Mouse (Mus musculus): ENCODE results near the gene Tmem131l. TPM values are rescaled to one million over a fixed set of nuclear protein-coding genes. Genes with fewer than 3 reads are reported as not detected.
"Not testable (repeated sequence)": the region's sequence is repeated elsewhere in the genome, so short reads cannot be mapped to it uniquely, and the experiment has no call there.

The Tmem131l gene
- polyA plus RNA-seq, 1 experiment: 9.8 TPM

DNA sequence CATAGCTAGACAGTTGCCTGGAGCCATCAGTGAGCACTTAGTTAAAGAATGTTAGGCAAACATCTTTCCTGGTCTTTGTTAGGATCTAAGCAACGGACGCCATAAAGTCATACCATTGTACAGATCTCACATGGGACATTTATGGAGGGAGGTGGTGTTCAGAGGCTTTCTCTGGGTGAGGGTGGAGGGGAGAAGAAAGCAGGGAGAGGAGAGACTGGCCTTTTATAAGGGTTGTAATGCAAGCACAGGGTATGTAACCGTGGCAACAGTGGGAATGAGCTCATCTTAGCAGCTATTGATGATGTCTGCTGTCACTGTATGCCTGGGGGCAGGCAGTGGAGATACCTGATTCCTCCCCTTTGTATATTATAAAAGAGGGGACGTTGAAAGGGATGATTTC lies 163.7 kb downstream of the Tmem131l start:
- Histone ChIP-seq H3K36me3 (ENCODE audit: control insufficient read depth, insufficient read depth, low read length) (no peaks in the 10 kb centered on the region), H3K4me1 (ENCODE audit: control insufficient read depth, insufficient read depth, low read length) (no peaks in the 10 kb centered on the region), H3K4me3 (ENCODE audit: insufficient read depth, low read depth, low read length) (no peak overlapping the region), H3K27ac (ENCODE audit: insufficient read depth, low read depth, low read length) (no peak overlapping the region), H3K27me3 (replicated peaks; ENCODE audit: control insufficient read depth, insufficient read depth, low read length) (no peaks in the 10 kb centered on the region)
- TF ChIP-seq POLR2A (IDR thresholded peaks at IDR 0.05; ENCODE audit: low read depth, low read length): no peak
- no peak for TF ChIP-seq CTCF (conservative IDR thresholded peaks at IDR 0.05; ENCODE audit: insufficient read depth, insufficient read length, low read depth, low read length)
- DNase-seq: no peak
- 83% methylated on average over 4 of the region's 4 CpGs for WGBS

GRCm38 (mm10) chr3:83875078-83875477 lies 164.9 kb downstream of the Tmem131l start:
- H3K27ac ChIP-seq (ENCODE audit: insufficient read depth, low read depth, low read length); DNase-seq; H3K36me3 ChIP-seq (ENCODE audit: control insufficient read depth, insufficient read depth, low read length); H3K4me3 ChIP-seq (ENCODE audit: insufficient read depth, low read depth, low read length); H3K27me3 ChIP-seq (replicated peaks; ENCODE audit: control insufficient read depth, insufficient read depth, low read length); H3K4me1 ChIP-seq (ENCODE audit: control insufficient read depth, insufficient read depth, low read length): not testable (repeated sequence)
- WGBS: 91% methylated on average over 2 of the region's 2 CpGs

DNA sequence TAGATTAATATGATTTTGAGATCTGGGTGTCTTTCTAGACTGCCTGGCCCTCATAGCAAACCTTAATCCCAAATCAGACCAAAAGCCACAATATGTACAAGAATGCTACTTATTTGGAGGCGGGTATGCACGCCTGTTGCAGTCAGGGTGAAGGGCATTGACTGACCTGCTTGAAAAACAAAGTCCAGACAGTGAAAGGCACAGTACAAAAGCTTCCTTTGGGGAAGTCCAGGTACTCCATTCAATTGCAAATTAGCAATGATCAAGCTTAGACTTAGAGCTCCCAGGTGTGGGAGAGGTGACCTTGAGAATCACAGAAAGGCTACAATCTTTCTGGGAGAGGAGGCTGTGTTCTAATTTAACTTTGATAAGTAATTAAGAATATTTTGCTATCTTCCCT lies 167.1 kb downstream of the Tmem131l start:
- not testable (repeated sequence) for H3K36me3 ChIP-seq (ENCODE audit: control insufficient read depth, insufficient read depth, low read length); H3K27ac ChIP-seq (ENCODE audit: insufficient read depth, low read depth, low read length); H3K4me1 ChIP-seq (ENCODE audit: control insufficient read depth, insufficient read depth, low read length); H3K27me3 ChIP-seq (replicated peaks; ENCODE audit: control insufficient read depth, insufficient read depth, low read length); DNase-seq; H3K4me3 ChIP-seq (ENCODE audit: insufficient read depth, low read depth, low read length)
- WGBS: 94% methylated on average over 2 of the region's 2 CpGs

DNA sequence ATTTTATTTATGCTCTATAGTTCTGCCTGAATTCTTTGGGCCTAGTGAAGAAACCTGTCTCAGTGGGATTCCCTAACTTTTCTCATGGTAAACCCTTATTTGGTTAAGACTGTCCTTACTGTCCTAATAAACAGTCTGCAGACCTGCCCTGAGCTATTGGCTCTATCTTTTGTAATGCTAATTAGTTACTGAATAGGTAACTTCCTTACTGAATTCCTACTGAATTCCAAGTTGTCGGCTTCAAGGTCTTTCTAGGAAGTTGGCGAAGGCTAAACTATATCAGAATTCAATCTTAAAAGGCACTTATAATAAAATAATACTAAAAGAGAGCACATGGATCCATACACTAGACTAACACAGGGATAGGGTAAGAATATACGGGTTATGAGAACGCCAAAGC lies 168.0 kb downstream of the Tmem131l start:
- not testable (repeated sequence) for H3K4me3 ChIP-seq (ENCODE audit: insufficient read depth, low read depth, low read length); H3K36me3 ChIP-seq (ENCODE audit: control insufficient read depth, insufficient read depth, low read length); H3K27me3 ChIP-seq (replicated peaks; ENCODE audit: control insufficient read depth, insufficient read depth, low read length); H3K27ac ChIP-seq (ENCODE audit: insufficient read depth, low read depth, low read length); H3K4me1 ChIP-seq (ENCODE audit: control insufficient read depth, insufficient read depth, low read length); DNase-seq
- WGBS: 94% methylated on average over 4 of the region's 4 CpGs

DNA sequence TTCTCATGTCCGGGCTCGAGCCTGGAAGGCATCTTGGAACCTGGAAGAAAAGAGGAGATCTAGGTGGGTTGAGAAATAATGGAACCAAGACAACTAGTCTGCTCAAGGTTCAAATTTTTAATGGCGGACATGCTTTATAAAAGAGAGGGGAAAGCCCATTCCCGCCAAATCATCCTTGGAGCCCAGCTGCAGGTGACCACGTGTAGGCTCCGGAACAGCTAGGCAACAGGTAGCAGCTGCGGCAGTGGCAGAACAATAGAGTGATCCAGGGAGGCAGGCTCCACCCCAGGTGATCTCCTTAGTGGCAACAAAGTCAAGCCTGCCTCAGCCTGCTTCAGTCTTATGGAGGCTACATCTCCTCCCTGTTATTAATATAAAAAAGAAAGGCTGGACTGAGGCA lies 168.4 kb downstream of the Tmem131l start:
- 88% methylated on average over 7 of the region's 7 CpGs for WGBS
- DNase-seq; H3K4me1 ChIP-seq (ENCODE audit: control insufficient read depth, insufficient read depth, low read length); H3K27ac ChIP-seq (ENCODE audit: insufficient read depth, low read depth, low read length); H3K4me3 ChIP-seq (ENCODE audit: insufficient read depth, low read depth, low read length); H3K36me3 ChIP-seq (ENCODE audit: control insufficient read depth, insufficient read depth, low read length); H3K27me3 ChIP-seq (replicated peaks; ENCODE audit: control insufficient read depth, insufficient read depth, low read length): not testable (repeated sequence)

GRCm38 (mm10) chr3:83869776-83870175 lies 170.2 kb downstream of the Tmem131l start:
- no peak overlapping the region for H3K27ac ChIP-seq (ENCODE audit: insufficient read depth, low read depth, low read length)
- no peaks in the 10 kb centered on the region for H3K27me3 ChIP-seq (replicated peaks; ENCODE audit: control insufficient read depth, insufficient read depth, low read length)
- H3K4me1 ChIP-seq (ENCODE audit: control insufficient read depth, insufficient read depth, low read length): no peaks in the 10 kb centered on the region
- no peaks in the 10 kb centered on the region for H3K36me3 ChIP-seq (ENCODE audit: control insufficient read depth, insufficient read depth, low read length)
- no peak overlapping the region for H3K4me3 ChIP-seq (ENCODE audit: insufficient read depth, low read depth, low read length)
- TF ChIP-seq CTCF (conservative IDR thresholded peaks at IDR 0.05; ENCODE audit: insufficient read depth, insufficient read length, low read depth, low read length): no peak
- no peak for TF ChIP-seq POLR2A (IDR thresholded peaks at IDR 0.05; ENCODE audit: low read depth, low read length)
- no peak for DNase-seq
- 98% methylated on average over 2 of the region's 2 CpGs for WGBS

GRCm38 (mm10) chr3:83867026-83867425 lies 172.9 kb downstream of the Tmem131l start:
- not testable (repeated sequence) for H3K27ac ChIP-seq (ENCODE audit: insufficient read depth, low read depth, low read length); H3K36me3 ChIP-seq (ENCODE audit: control insufficient read depth, insufficient read depth, low read length); DNase-seq; H3K27me3 ChIP-seq (replicated peaks; ENCODE audit: control insufficient read depth, insufficient read depth, low read length); H3K4me1 ChIP-seq (ENCODE audit: control insufficient read depth, insufficient read depth, low read length); H3K4me3 ChIP-seq (ENCODE audit: insufficient read depth, low read depth, low read length)

GRCm38 (mm10) chr3:83865216-83865615 lies 174.8 kb downstream of the Tmem131l start:
- Histone ChIP-seq H3K4me1 (ENCODE audit: control insufficient read depth, insufficient read depth, low read length) (no peaks in the 10 kb centered on the region), H3K4me3 (ENCODE audit: insufficient read depth, low read depth, low read length) (no peak overlapping the region), H3K27me3 (replicated peaks; ENCODE audit: control insufficient read depth, insufficient read depth, low read length) (no peaks in the 10 kb centered on the region), H3K27ac (ENCODE audit: insufficient read depth, low read depth, low read length) (no peak overlapping the region), H3K36me3 (ENCODE audit: control insufficient read depth, insufficient read depth, low read length) (no peaks in the 10 kb centered on the region)
- 86% methylated on average over 2 of the region's 2 CpGs for WGBS
- TF ChIP-seq POLR2A (IDR thresholded peaks at IDR 0.05; ENCODE audit: low read depth, low read length) (no peak), CTCF (conservative IDR thresholded peaks at IDR 0.05; ENCODE audit: insufficient read depth, insufficient read length, low read depth, low read length) (no peak)
- no peak for DNase-seq
